Mouse (Mus musculus) liver, adult 10 weeks (tissue): ENCODE results near the gene Gpkow. TPM values are rescaled to one million over a fixed set of nuclear protein-coding genes. Genes with fewer than 3 reads are reported as not detected.

Source experiments
- polyA plus RNA-seq: library from polyadenylated mRNA; stranded (reverse); fragments of 350-450 nt; fragmentation: Illumina TruSeq; extraction: RNeasy Lipid Tissue Mini Kit (QIAGEN cat#74804); gene quantifications from one replicate; pipeline ENCODE4 v1.2.3, GENCODE M21; 2014; ENCODE audit warnings: low read depth, low replicate concordance

Gpkow gene
- 18.2 TPM for polyA plus RNA-seq

GRCm38 (mm10) chrX:7696954-7697381 lies at the start of gene Gpkow:
Gene Gpkow, plus strand, starts transcription at chrX:7697131.

DNA sequence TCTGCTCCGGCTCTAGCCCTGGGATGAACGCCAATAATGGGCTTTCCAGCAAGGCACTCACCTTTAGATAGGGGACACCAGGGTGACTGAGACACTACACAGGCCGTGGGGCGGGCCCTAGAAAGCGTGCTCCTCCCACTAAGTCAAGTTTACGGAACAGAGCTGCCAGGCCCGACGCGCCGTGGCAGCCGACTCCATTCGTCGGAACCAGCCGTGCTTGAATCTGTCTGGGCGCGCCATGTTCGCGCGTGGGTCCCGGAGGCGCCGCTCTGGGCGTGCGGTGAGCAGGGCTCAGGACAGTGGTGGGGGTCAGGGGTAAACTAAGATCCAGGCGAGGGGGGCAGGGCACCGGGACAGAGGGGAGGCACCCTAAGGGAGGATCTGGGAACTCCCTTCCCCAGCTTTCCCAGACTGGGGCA lies 39.7 kb upstream of the Gpkow start, which contains the start of gene Prickle3:
TSS of gene Prickle3 (plus strand) at position 40 of the 419 bp plus-strand sequence.

DNA sequence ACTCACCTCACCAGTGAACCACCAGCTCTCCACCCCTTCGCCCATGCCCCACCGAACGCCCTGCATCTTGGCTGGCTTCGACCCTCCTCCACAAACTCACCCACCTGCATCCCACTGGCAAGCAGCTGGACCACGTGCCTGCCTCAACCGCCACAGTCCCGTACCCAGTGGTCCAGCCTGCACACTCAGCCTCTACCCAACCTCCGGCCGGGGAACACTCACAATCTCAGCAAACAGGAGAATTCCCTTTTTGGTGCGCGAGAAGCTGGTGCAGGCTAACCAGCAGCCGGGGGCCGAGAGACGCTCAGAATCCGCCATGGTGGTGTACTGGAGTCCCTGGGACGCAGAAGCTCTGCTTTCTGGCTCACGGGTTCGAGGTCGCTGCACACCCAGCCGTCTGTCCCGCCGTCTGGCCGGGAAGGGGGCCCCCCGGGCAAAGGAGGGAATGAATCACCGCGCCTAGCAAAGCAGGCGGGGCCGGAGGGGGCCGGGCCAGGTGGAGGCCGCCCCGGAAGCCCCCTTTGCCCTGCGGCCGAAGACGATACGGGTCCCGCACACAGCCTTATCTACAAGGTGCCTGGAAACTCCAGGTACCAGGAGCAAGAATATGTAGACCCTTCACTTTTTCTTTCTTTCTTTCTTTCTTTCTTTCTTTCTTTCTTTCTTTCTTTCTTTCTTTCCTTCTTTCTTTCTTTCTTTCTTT lies 25.9 kb upstream of the Gpkow start, which contains the start of gene Plp2:
TSS of gene Plp2 (minus strand) at position 470 of the 703 bp plus-strand sequence.

GRCm38 (mm10) chrX:7680864-7681263 lies 16.1 kb upstream of the Gpkow start, which contains the start of gene Magix:
Gene Magix, minus strand, starts transcription at chrX:7681251.

GRCm38 (mm10) chrX:7714135-7714899 lies 17.4 kb downstream of the Gpkow start, which contains the start of gene Wdr45:
Gene Wdr45, plus strand, starts transcription at chrX:7714333.

DNA sequence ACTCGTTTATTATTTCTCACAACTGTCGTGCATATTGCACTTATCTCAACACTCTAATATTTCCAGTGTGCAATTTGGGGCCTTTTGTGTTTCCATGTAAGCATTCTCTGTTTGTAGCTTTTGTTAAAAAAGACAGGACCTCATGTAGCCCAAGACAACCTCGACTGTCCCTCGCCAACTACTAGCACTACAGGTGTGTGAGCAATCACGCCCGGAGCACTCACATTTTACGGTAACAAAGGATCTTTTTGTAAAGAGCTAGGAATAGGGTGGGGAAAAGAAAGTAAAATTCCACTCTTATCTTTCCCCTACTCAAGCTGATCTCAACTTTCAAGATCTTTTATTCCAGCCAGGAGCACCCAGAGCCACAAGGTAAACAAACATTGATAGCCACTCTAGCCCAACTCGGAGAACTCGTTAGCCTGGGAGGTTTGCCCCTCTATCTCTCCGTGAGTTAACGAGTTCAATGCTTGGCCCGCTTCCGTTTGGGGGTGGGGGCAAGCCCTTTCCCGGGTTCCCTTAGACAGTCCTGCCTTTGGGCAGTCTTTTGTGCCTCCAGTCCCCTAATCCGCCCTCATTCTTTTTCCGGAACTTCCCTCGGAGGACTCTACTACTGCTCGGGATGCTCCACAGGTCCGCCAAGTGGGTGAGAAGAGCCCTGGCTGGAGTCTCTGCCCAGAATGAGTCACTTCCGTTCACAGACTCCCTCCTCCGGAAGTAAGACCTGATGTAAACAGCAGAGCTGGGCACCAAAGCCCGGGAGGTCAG lies 24.8 kb downstream of the Gpkow start, which contains the start of gene Gm45208:
TSS of gene Gm45208 (plus strand) at position 732 of the 768 bp plus-strand sequence.

GRCm38 (mm10) chrX:7728215-7728921 lies 31.4 kb downstream of the Gpkow start, which contains the start of gene Praf2:
Gene Praf2, plus strand, starts transcription at chrX:7728439.

GRCm38 (mm10) chrX:7750432-7751116 lies 53.6 kb downstream of the Gpkow start, which contains the start of gene Ccdc120:
Gene Ccdc120, minus strand, starts transcription at chrX:7750905.

Other genes starting within 250 kb of the Gpkow start
- gene Foxp3, start 123.5 kb upstream of the Gpkow start, polyA plus RNA-seq: 0.34 TPM
- not detected for gene Ppp1r3f, start 122.8 kb upstream of the Gpkow start, polyA plus RNA-seq
- gene Ccdc22, start 91.6 kb upstream of the Gpkow start, polyA plus RNA-seq: 2.4 TPM
- not detected for gene Cacna1f, start 90.0 kb upstream of the Gpkow start, polyA plus RNA-seq
- 0.45 TPM for gene Syp, start 58.7 kb upstream of the Gpkow start, polyA plus RNA-seq
- gene Prickle3, start 39.9 kb upstream of the Gpkow start, polyA plus RNA-seq: 2.7 TPM
- 1.5 TPM for gene Plp2, start 25.7 kb upstream of the Gpkow start, polyA plus RNA-seq
- 4.8 TPM for gene Magix, start 15.9 kb upstream of the Gpkow start, polyA plus RNA-seq
- gene Wdr45, start 17.2 kb downstream of the Gpkow start, polyA plus RNA-seq: 12.3 TPM
- gene Gm45208, start 25.1 kb downstream of the Gpkow start, polyA plus RNA-seq: not detected
- gene Praf2, start 31.3 kb downstream of the Gpkow start, polyA plus RNA-seq: 2.0 TPM
- gene Ccdc120, start 53.8 kb downstream of the Gpkow start, polyA plus RNA-seq: 0.26 TPM
- 4.8 TPM for gene Tfe3, start 65.4 kb downstream of the Gpkow start, polyA plus RNA-seq
- 16.7 TPM for gene Gripap1, start 92.6 kb downstream of the Gpkow start, polyA plus RNA-seq
- gene Kcnd1, start 125.2 kb downstream of the Gpkow start, polyA plus RNA-seq: not detected
- 24.3 TPM for gene Otud5, start 144.2 kb downstream of the Gpkow start, polyA plus RNA-seq
- gene Pim2, start 181.1 kb downstream of the Gpkow start, polyA plus RNA-seq: 2.3 TPM
- 3.7 TPM for gene Slc35a2, start 186.9 kb downstream of the Gpkow start, polyA plus RNA-seq
- 13.4 TPM for gene Pqbp1, start 202.1 kb downstream of the Gpkow start, polyA plus RNA-seq
- 4.2 TPM for gene Timm17b, start 202.2 kb downstream of the Gpkow start, polyA plus RNA-seq
- gene Gm10491, start 210.7 kb downstream of the Gpkow start, polyA plus RNA-seq: not detected
- gene Gm10490, start 212.4 kb downstream of the Gpkow start, polyA plus RNA-seq: not detected
- not detected for gene Pcsk1n, start 222.7 kb downstream of the Gpkow start, polyA plus RNA-seq
- gene Eras, start 231.5 kb downstream of the Gpkow start, polyA plus RNA-seq: not detected